Mouse (Mus musculus) heart, embryonic 16.5 days (tissue): ENCODE data around the gene Rex1bd. TPM values are rescaled to one million over a fixed set of nuclear protein-coding genes. Genes with fewer than 3 reads are reported as not detected.

Experiments
- ATAC-seq: fragments of 200-750 bp; cut with Nextera tagmentation; replicated peaks from 2 replicates; pipeline ENCODE4 v1.8.0; 2017; ENCODE audit warnings: moderate number of reproducible peaks; ENCODE audit not compliant: insufficient read depth, low FRiP score; ENCODE audit errors: extremely low read depth
- H3K27ac ChIP-seq: fragments of 300-500 bp; sonication (generic); 2 replicates; pipeline ENCODE4 v1.5.1; 2014; ENCODE audit warnings: mild to moderate bottlenecking, low read length, control low read depth, moderate library complexity
- H3K27me3 ChIP-seq: fragments of 300-500 bp; sonication (generic); 2 replicates; pipeline ENCODE4 v1.6.1; 2014; ENCODE audit warnings: low read length, mixed read lengths; ENCODE audit not compliant: control insufficient read depth, insufficient read depth
- H3K36me3 ChIP-seq: fragments of 300-500 bp; sonication (generic); 2 replicates; pipeline ENCODE4 v1.6.1; 2014; ENCODE audit not compliant: control insufficient read depth, insufficient read depth
- H3K4me1 ChIP-seq: fragments of 300-500 bp; sonication (generic); 2 replicates; pipeline ENCODE4 v1.6.1; 2014; ENCODE audit warnings: low read length, mixed read lengths; ENCODE audit not compliant: control insufficient read depth, insufficient read depth
- H3K4me2 ChIP-seq: fragments of 300-500 bp; sonication (generic); 2 replicates; pipeline ENCODE4 v1.6.1; 2014; ENCODE audit warnings: low read depth, mild to moderate bottlenecking, control low read depth, low read length
- H3K4me3 ChIP-seq: fragments of 300-500 bp; sonication (generic); 2 replicates; pipeline ENCODE4 v1.5.1; 2014; ENCODE audit warnings: mild to moderate bottlenecking, control low read depth, low read length
- H3K9ac ChIP-seq: fragments of 300-500 bp; sonication (generic); 2 replicates; pipeline ENCODE4 v1.6.1; 2014; ENCODE audit warnings: low read length, control low read depth
- H3K9me3 ChIP-seq: fragments of 300-500 bp; sonication (generic); replicated peaks from 2 replicates; pipeline ENCODE4 v1.6.1; 2016; ENCODE audit warnings: low read length; ENCODE audit not compliant: control insufficient read depth
- WGBS: fragments of 180-500 bp; shearing (Covaris S2); extraction: QIAGEN DNeasy Blood & Tissue Kit; methylation state at CpG from one replicate; pipeline ENCODE4 v1.1.7; 2014; 5-methylcytosine and 5-hydroxymethylcytosine counted together
- polyA plus RNA-seq: library from polyadenylated mRNA; unstranded; fragments of >200 nt; fragmentation: Nextera tagmentation; extraction: Ambion mirVana; gene quantifications from 2 replicates; pipeline ENCODE4 v1.2.1, GENCODE M21; 2015

Gene Rex1bd
- polyA plus RNA-seq, 1 experiment from 2014 or later: 122 TPM

DNA sequence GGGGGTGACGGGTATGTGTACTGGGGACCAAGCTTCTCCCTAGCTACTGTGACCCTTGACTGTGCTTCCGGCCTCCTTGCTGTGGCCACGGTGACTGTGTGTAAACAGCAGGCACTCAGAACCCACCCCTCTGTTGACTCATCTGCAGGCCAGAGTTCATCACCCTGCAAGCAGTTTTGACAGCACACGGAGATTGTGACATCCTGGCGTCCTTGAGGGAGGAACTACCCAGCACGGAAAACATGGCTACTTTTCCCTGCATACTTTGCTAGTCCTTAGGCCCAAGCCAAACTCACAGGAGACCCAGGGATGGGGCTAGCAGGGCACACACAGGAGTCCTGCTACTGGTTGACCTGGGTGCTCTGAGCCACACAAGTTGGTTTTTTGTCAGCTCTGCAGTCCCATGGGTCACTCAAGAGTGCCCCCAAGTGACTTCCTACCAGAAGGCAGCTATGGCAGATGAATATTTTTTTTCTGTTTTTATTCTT lies 37.7 kb upstream of the Rex1bd start:
- no peak for ATAC-seq
- Histone ChIP-seq H3K9me3 (no peaks in the 10 kb centered on the region), H3K36me3 (no peaks in the 10 kb centered on the region), H3K4me3 (no peak overlapping the region), H3K27ac (peak overlapping the region; percentile 38; the same call in 1 of the 2 replicates), H3K4me2 (no peak overlapping the region), H3K9ac (no peak overlapping the region), H3K4me1 (peaks cover 32% of the 10 kb centered on the region), H3K27me3 (no peaks in the 10 kb centered on the region)
- 56% methylated on average over 6 of the region's 6 CpGs for WGBS

DNA sequence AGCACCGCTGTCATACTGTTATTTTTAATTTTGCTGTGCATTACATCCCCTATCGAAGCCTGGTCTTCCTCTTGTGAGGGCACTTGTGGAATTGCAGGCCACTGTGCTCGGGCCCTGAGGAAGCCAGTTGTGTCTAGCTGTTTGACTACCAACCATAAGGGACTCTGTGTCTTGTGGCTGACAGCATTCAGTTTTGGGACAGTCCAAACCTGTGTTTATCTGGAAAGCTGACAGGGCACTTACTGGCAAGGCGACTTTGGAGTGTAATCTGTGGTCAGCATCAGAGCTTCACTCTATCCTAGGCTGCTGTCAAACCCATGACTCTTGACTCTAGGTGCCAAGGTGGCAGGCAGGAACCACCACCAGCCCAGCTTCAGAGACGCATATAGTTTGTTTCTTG lies 34.5 kb upstream of the Rex1bd start:
- Histone ChIP-seq H3K4me1 (peaks cover 28% of the 10 kb centered on the region), H3K27me3 (no peaks in the 10 kb centered on the region), H3K9ac (no peak overlapping the region; the same call in 1 of the 2 replicates), H3K27ac (no peak overlapping the region; the same call in 1 of the 2 replicates), H3K4me2 (peak overlapping the region; percentile 91), H3K36me3 (peaks cover 7% of the 10 kb centered on the region), H3K9me3 (no peaks in the 10 kb centered on the region), H3K4me3 (peak overlapping the region; percentile 94; the same call in 1 of the 2 replicates)
- ATAC-seq: no peak
- WGBS: 59% methylated on average over 5 of the region's 5 CpGs

DNA sequence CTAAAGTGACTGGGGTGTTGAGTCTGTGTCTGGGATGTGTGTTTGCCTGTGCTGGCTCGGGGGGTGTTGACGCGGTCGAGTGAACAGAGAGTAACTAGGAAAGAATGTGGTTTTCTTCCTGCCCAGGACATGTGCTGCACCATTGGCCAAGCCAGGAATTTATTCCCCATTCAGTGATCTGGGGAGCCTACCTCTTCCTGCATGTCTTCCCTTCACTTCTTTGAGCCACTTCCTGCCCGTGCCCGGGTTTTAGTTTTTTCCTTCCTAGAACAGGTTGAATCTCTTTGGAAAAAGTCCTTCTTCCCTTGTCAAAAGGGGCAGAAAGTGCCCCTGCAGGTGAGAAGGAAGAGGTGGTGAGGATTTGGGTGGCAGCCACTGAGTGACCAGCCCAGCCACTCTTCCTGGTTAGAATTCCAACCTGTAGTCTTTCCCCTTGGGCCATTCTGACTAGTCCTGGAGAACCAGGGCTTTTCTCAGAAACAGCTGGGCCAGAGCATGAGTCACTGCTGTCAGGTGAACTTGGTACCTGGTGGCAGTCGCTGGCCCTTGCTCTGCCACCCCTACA lies 34.0 kb upstream of the Rex1bd start:
- Histone ChIP-seq H3K4me2 (peak overlapping the region; percentile 91), H3K27ac (peak overlapping the region; percentile 92), H3K4me3 (peak overlapping the region; percentile 94), H3K9ac (peak overlapping the region; percentile 95), H3K9me3 (no peaks in the 10 kb centered on the region), H3K27me3 (no peaks in the 10 kb centered on the region), H3K36me3 (peaks cover 10% of the 10 kb centered on the region), H3K4me1 (peaks cover 28% of the 10 kb centered on the region)
- WGBS: 24% methylated on average over 7 of the region's 7 CpGs
- ATAC-seq: no peak

DNA sequence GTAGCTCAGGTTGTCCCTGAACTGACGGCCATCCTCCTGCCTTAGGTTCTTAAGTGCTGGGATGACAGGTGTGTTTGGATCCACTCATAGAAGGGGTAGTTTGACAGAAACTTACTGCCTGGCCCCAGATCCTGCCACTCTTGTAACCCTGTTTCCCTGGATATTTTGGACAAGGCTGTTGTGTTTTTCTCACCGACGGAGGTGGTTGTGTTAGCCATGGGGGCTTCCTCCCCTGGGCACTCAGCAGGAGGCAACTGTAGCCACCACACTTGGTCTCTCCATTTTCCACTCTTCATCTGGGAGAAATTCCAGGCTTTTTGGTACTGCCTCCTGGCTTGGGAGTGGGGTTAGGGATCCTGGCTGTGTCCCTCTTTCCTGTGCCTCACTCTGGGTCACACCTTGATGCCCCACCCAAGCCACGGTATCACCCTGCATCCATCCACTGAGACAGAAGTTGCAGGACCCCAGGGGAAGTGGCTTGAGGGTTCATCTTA lies 33.5 kb upstream of the Rex1bd start:
- Histone ChIP-seq H3K9me3 (no peaks in the 10 kb centered on the region), H3K27ac (peak overlapping the region; percentile 92), H3K4me3 (peak overlapping the region; percentile 94), H3K27me3 (no peaks in the 10 kb centered on the region), H3K9ac (peak overlapping the region; percentile 95), H3K4me2 (peak overlapping the region; percentile 91), H3K4me1 (peaks cover 28% of the 10 kb centered on the region), H3K36me3 (peaks cover 14% of the 10 kb centered on the region)
- ATAC-seq: no peak
- WGBS: 6% methylated on average over 4 of the region's 4 CpGs

DNA sequence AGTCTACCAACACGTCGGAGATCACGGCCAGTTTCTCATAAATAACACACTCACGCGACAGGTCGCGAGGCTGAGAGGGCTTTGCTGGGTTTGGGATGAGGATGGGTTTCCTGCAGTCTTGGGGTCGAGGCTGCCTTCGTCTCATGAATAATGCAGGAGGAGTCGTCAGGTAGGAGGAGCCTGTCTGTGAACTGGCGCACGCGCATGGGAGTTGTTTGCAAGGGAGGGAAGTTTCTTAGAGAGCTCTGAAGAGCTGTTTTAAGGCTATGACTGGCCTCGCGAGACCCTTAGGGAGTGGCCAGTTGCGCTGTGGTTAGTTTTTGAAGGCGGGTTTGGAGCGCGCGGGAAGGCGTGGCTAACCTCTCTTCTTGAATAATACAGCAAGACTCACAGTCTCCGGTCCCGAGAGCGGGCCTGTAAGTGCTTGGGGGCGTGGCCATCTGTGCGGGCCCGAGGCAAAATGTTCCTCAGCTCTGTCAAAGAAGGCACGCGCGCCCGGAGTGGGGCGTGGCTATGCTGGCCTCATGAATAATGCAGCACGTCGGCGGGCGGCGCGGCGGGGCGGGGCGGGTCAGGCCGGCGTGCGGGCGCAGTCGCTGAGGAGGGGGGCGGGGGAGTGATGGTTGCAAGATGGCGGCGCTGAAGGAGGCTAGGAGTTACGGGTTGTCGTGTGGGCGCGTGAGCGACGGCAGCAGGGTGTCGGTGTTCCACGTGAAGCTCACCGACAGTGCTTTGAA lies 32.7 kb upstream of the Rex1bd start, which contains the start of gene Ell:
Gene Ell (plus strand): TSS at position 381 of the 737 bp plus-strand sequence.
- H3K9ac ChIP-seq: peak within 1 kb of the TSS; percentile 95
- H3K36me3 ChIP-seq: peaks cover 21% of the 10 kb centered on the region
- no peaks in the 10 kb centered on the region for H3K27me3 ChIP-seq
- peak within 1 kb of the TSS; percentile 99 for H3K27ac ChIP-seq
- no peaks in the 10 kb centered on the region for H3K9me3 ChIP-seq
- peak within 1 kb of the TSS; percentile 98 for H3K4me2 ChIP-seq
- ATAC-seq: peak; percentile 89
- peaks cover 26% of the 10 kb centered on the region for H3K4me1 ChIP-seq
- peak within 1 kb of the TSS; percentile 94 for H3K4me3 ChIP-seq
- under 1% methylated on average over 57 of the region's 58 CpGs for WGBS

DNA sequence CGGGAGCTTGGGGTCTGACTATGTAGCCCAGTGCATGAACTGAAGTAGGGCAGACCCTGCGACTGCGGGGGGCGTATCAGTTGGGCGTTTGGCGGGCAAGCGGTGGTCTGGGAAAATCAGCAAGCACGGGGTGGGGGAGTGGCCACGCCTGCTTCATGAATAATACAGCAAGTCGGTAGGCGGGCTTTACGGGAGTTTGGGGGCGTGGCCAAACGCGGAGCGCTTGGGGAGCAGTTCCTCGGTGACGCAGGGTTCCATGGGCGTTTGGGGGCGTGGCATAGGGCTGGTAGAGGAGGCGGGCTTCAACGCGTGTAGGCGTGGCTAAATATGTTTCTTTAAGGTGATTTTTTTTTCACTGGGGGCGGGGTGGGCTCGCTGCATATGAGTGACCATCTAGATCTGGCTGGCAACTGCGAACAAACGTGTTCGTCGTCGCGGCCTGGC lies 32.1 kb upstream of the Rex1bd start:
- Histone ChIP-seq H3K9me3 (no peaks in the 10 kb centered on the region), H3K4me2 (peak overlapping the region; percentile 98), H3K4me1 (peaks cover 22% of the 10 kb centered on the region), H3K27ac (peak overlapping the region; percentile 99), H3K4me3 (peak overlapping the region; percentile 94), H3K27me3 (no peaks in the 10 kb centered on the region), H3K36me3 (peaks cover 23% of the 10 kb centered on the region), H3K9ac (peak overlapping the region; percentile 77)
- peak; percentile 79 for ATAC-seq
- under 1% methylated on average over 32 of the region's 32 CpGs for WGBS

DNA sequence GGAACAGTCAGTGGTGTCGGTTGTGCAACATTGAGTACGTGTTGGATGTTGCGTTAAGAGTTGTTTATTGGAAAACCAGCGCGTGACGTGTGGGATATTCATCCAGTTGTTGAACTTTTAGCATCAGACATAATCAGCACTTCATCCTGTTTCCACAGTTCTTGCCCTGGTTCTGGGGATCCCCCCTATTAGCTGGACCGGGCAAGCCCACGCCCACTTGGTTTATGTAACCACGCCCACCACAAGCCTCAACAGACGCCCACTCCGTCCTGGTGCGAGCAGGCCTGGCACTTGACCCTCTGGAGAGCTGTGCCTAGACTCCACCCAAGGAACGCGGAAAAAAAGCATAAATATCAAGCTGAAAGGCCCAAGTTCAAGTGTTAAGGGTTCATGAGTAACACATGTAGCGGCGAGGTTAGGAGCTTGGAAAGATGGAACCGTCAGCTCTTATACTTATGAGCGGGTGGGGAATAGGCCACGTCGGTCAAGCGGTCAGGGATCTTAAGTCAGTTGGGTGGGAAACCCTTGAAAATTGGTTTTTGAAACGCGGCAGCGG lies 31.6 kb upstream of the Rex1bd start:
- Histone ChIP-seq H3K4me3 (peak overlapping the region; percentile 94), H3K9ac (peak overlapping the region; percentile 77), H3K27me3 (no peaks in the 10 kb centered on the region), H3K36me3 (peaks cover 23% of the 10 kb centered on the region), H3K27ac (peak overlapping the region; percentile 99), H3K4me1 (peaks cover 22% of the 10 kb centered on the region), H3K4me2 (peak overlapping the region; percentile 98), H3K9me3 (no peaks in the 10 kb centered on the region)
- WGBS: 14% methylated on average over 24 of the region's 24 CpGs
- no peak for ATAC-seq

DNA sequence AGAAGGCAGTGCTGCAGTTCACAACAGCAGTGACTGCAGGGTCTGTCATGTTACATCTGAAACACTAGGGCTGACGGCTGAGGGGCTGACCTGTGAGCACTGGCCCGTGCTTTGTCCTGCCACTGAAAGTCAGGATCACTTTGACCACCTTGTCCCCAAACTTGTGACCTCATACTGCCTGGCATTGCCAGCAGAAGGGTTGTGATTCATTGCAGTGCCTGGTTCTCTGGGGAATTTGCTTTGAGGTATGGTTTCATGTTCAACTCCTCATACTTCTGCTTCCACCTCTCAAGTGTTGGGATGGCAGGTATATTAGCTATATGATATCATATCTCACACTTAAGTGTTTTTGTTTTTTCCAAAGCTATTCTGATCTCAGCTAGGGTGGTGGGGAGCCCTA lies 29.1 kb upstream of the Rex1bd start:
- peaks cover 10% of the 10 kb centered on the region for H3K4me1 ChIP-seq
- H3K9ac ChIP-seq: no peak overlapping the region
- no peak overlapping the region for H3K4me3 ChIP-seq
- H3K4me2 ChIP-seq: no peak overlapping the region
- ATAC-seq: no peak
- 69% methylated on average over 2 of the region's 2 CpGs for WGBS
- no peaks in the 10 kb centered on the region for H3K27me3 ChIP-seq
- no peaks in the 10 kb centered on the region for H3K9me3 ChIP-seq
- H3K27ac ChIP-seq: no peak overlapping the region
- H3K36me3 ChIP-seq: peaks cover 44% of the 10 kb centered on the region
